Mouse (Mus musculus) liver, embryonic 12.5 days (tissue): Measurements from ENCODE around the gene Bbs9. TPM values are rescaled to one million over a fixed set of nuclear protein-coding genes. Genes with fewer than 3 reads are reported as not detected.
A peak's percentile ranks its signal among the peaks of the same experiment; 100 is the strongest.

Experiments
- ATAC-seq: fragments of 200-750 bp; cut with Nextera tagmentation; 2 replicates; pipeline ENCODE4 v1.8.0; 2017; ENCODE audit warnings: moderate number of reproducible peaks, mild to moderate bottlenecking, moderate library complexity
- H3K27ac ChIP-seq: fragments of 300-500 bp; sonication (generic); 2 replicates; pipeline ENCODE4 v1.5.1; 2016; ENCODE audit warnings: mild to moderate bottlenecking
- H3K27me3 ChIP-seq: fragments of 300-500 bp; sonication (generic); replicated peaks from 2 replicates; pipeline ENCODE4 v1.6.1; 2016; ENCODE audit warnings: mild to moderate bottlenecking, moderate library complexity
- H3K36me3 ChIP-seq: fragments of 300-500 bp; sonication (generic); 2 replicates; pipeline ENCODE4 v1.6.1; 2016; ENCODE audit warnings: mild to moderate bottlenecking, moderate library complexity
- H3K4me1 ChIP-seq: fragments of 300-500 bp; sonication (generic); 2 replicates; pipeline ENCODE4 v1.6.1; 2016
- H3K4me2 ChIP-seq: fragments of 300-500 bp; sonication (generic); 2 replicates; pipeline ENCODE4 v1.6.1; 2016; ENCODE audit warnings: mild to moderate bottlenecking, moderate library complexity
- H3K4me3 ChIP-seq: fragments of 300-500 bp; sonication (generic); 2 replicates; pipeline ENCODE4 v1.5.1; 2016; ENCODE audit warnings: mild to moderate bottlenecking, moderate library complexity
- H3K9ac ChIP-seq: fragments of 300-500 bp; sonication (generic); 2 replicates; pipeline ENCODE4 v1.6.1; 2016; ENCODE audit warnings: mild to moderate bottlenecking, moderate library complexity
- H3K9me3 ChIP-seq: fragments of 300-500 bp; sonication (generic); replicated peaks from 2 replicates; pipeline ENCODE4 v1.6.1; 2016; ENCODE audit warnings: mild to moderate bottlenecking, moderate library complexity
- WGBS: fragments of 180-500 bp; shearing (Covaris S2); methylation state at CpG from one replicate; pipeline ENCODE4 v1.1.7; 2016; ENCODE audit not compliant: insufficient replicate concordance; 5-methylcytosine and 5-hydroxymethylcytosine counted together
- polyA plus RNA-seq: library from polyadenylated mRNA; unstranded; fragments of >200 nt; fragmentation: Nextera tagmentation; extraction: Ambion mirVana; gene quantifications from 2 replicates; pipeline ENCODE4 v1.2.1, GENCODE M21; 2016

Bbs9 gene
- polyA plus RNA-seq, 1 experiment from 2014 or later: 5.4 TPM

GRCm38 (mm10) chr9:22807693-22808092 lies 332.2 kb downstream of the Bbs9 start:
- ATAC-seq: no peak
- Histone ChIP-seq H3K9me3 (no peaks in the 10 kb centered on the region), H3K4me1 (peaks cover 87% of the 10 kb centered on the region), H3K4me2 (no peak overlapping the region), H3K27ac (peak overlapping the region; percentile 60), H3K9ac (no peak overlapping the region), H3K27me3 (no peaks in the 10 kb centered on the region), H3K4me3 (no peak overlapping the region), H3K36me3 (no peaks in the 10 kb centered on the region)
- 67% methylated on average over 5 of the region's 5 CpGs for WGBS

- H3K9ac ChIP-seq: no peak overlapping the region
- peak overlapping the region; percentile 58 for H3K4me2 ChIP-seq
- peak; percentile 40; the same call in 1 of the 2 replicates for ATAC-seq
- H3K27me3 ChIP-seq: no peaks in the 10 kb centered on the region
- H3K4me3 ChIP-seq: no peak overlapping the region
- WGBS: 59% methylated on average over 4 of the region's 4 CpGs
- no peaks in the 10 kb centered on the region for H3K9me3 ChIP-seq
- no peaks in the 10 kb centered on the region for H3K36me3 ChIP-seq
- H3K4me1 ChIP-seq: peaks cover 83% of the 10 kb centered on the region
- H3K27ac ChIP-seq: peak overlapping the region; percentile 55
Measured at GRCm38 (mm10) chr9:22809621-22810126, 334.2 kb downstream of the Bbs9 start.

GRCm38 (mm10) chr9:22810454-22810853 lies 334.9 kb downstream of the Bbs9 start:
- no peaks in the 10 kb centered on the region for H3K36me3 ChIP-seq
- no peaks in the 10 kb centered on the region for H3K27me3 ChIP-seq
- peak overlapping the region; percentile 16; the same call in 1 of the 2 replicates for H3K4me3 ChIP-seq
- no peaks in the 10 kb centered on the region for H3K9me3 ChIP-seq
- H3K27ac ChIP-seq: peak overlapping the region; percentile 78
- H3K9ac ChIP-seq: peak overlapping the region; percentile 39; the same call in 1 of the 2 replicates
- H3K4me2 ChIP-seq: peak overlapping the region; percentile 58
- H3K4me1 ChIP-seq: peaks cover 83% of the 10 kb centered on the region
- WGBS: 29% methylated on average over 8 of the region's 8 CpGs
- peak; percentile 52 for ATAC-seq

DNA sequence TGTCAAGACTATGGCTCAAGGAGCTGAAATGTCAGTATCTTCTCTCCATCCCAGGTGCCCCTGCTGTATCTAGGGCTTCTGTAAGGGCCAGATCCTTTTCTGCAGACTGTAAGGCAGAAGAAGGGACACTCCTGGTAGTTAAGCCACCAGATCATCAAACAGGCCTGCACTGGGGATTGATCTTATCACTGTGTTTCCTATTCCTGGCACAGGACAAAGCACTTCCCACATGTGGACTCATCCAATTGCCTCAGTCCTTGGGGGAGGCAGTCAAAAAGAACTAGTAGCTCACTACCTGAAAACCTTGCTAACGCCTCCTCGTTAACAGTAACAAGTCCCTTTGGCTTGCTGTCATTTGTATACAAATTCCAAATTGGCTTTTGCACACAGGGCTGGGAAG lies 336.4 kb downstream of the Bbs9 start:
- ATAC-seq: no peak
- Histone ChIP-seq H3K4me1 (peaks cover 77% of the 10 kb centered on the region), H3K27ac (no peak overlapping the region), H3K4me3 (no peak overlapping the region), H3K36me3 (no peaks in the 10 kb centered on the region), H3K4me2 (peak overlapping the region; percentile 58), H3K9ac (no peak overlapping the region), H3K9me3 (no peaks in the 10 kb centered on the region), H3K27me3 (no peaks in the 10 kb centered on the region)
- WGBS: 78% methylated on average over 2 of the region's 2 CpGs

DNA sequence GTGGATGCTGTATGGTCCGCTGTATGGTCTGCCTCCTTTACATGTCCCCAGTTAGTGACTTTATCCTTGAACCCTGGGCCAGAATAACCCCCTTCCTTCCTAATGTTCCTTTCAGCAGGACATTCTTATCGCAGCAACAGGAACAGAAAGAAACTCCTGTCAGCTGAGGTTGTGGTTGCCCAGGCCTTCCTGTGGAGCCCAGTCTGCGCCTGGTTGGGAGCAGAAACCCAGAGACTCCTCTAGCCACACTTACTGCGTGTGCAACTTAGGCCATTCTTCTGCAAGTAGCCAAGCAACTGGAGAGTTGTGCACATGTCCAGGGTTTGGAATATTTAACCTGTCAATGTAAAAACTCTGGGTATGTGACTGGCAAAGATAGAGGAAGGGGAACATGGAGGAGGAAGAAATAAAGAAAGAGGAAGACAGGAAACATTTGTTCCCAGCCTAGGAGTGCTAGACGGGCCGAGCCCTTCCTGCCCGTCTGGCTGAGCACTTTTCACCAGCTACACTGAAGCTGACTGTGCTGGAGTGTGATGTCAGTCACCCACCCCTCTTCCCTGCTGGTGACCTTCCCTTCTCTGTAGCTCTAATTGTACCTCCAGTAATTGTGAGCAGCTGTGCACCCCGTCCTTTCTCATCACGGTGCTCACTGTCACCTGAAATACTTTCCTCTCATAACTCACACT lies 339.0 kb downstream of the Bbs9 start:
- Histone ChIP-seq H3K4me3 (no peak overlapping the region), H3K9ac (no peak overlapping the region), H3K9me3 (no peaks in the 10 kb centered on the region), H3K4me2 (no peak overlapping the region), H3K27ac (peak overlapping the region; percentile 22; the same call in 1 of the 2 replicates), H3K27me3 (no peaks in the 10 kb centered on the region), H3K4me1 (peaks cover 53% of the 10 kb centered on the region), H3K36me3 (no peaks in the 10 kb centered on the region)
- 26% methylated on average over 9 of the region's 9 CpGs for WGBS
- no peak for ATAC-seq

- Histone ChIP-seq H3K4me3 (no peak overlapping the region), H3K27me3 (no peaks in the 10 kb centered on the region), H3K4me2 (no peak overlapping the region), H3K9me3 (no peaks in the 10 kb centered on the region), H3K27ac (no peak overlapping the region), H3K4me1 (peaks cover 49% of the 10 kb centered on the region), H3K36me3 (no peaks in the 10 kb centered on the region), H3K9ac (no peak overlapping the region)
- ATAC-seq: no peak
- WGBS: 42% methylated on average over 7 of the region's 7 CpGs
Measured at GRCm38 (mm10) chr9:22815093-22815458, 339.6 kb downstream of the Bbs9 start.

- no peaks in the 10 kb centered on the region for H3K27me3 ChIP-seq
- H3K4me1 ChIP-seq: peaks cover 16% of the 10 kb centered on the region
- no peak overlapping the region for H3K4me2 ChIP-seq
- WGBS: 70% methylated on average over 6 of the region's 6 CpGs
- no peak overlapping the region for H3K4me3 ChIP-seq
- no peak overlapping the region for H3K9ac ChIP-seq
- no peak overlapping the region for H3K27ac ChIP-seq
- no peak for ATAC-seq
- no peaks in the 10 kb centered on the region for H3K9me3 ChIP-seq
- H3K36me3 ChIP-seq: no peaks in the 10 kb centered on the region
Measured at GRCm38 (mm10) chr9:22819539-22819938, 344.0 kb downstream of the Bbs9 start.

DNA sequence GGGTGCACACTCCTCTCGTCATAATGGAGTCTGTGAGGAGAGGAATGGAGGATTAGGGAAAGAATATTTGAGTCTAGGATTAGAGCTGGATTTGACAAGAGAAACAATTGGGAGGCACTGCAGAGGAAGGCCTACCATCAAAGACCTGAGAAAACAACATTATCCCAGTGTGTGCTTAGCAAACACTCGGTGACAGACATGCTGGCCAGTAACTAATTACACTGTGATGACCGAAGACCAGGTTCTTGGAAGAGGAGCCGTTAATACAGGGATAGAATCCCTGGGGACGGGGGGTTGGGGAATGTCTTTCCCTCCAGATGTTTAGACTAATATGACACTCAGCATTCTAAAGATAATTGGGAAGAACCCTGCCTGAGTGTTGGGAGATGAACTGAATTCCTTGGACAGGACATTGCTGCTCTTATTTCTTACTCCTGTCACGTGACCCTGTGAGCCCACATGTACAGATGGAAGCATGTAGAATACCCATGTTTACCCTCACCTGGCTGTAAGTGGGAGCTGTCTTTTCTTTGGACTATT lies 345.2 kb downstream of the Bbs9 start:
- Histone ChIP-seq H3K9ac (no peak overlapping the region), H3K4me3 (no peak overlapping the region), H3K9me3 (no peaks in the 10 kb centered on the region), H3K4me1 (peaks cover 4% of the 10 kb centered on the region), H3K4me2 (no peak overlapping the region), H3K36me3 (no peaks in the 10 kb centered on the region), H3K27me3 (no peaks in the 10 kb centered on the region), H3K27ac (no peak overlapping the region)
- ATAC-seq: no peak
- 61% methylated on average over 6 of the region's 6 CpGs for WGBS

GRCm38 (mm10) chr9:22822770-22823169 lies 347.3 kb downstream of the Bbs9 start:
- H3K4me2 ChIP-seq: no peak overlapping the region
- no peaks in the 10 kb centered on the region for H3K9me3 ChIP-seq
- no peak overlapping the region for H3K9ac ChIP-seq
- no peak overlapping the region for H3K4me3 ChIP-seq
- WGBS: 75% methylated on average over 5 of the region's 5 CpGs
- H3K4me1 ChIP-seq: no peaks in the 10 kb centered on the region
- H3K27me3 ChIP-seq: no peaks in the 10 kb centered on the region
- H3K27ac ChIP-seq: no peak overlapping the region
- ATAC-seq: no peak
- no peaks in the 10 kb centered on the region for H3K36me3 ChIP-seq

GRCm38 (mm10) chr9:22823856-22824255 lies 348.3 kb downstream of the Bbs9 start:
- Histone ChIP-seq H3K36me3 (no peaks in the 10 kb centered on the region), H3K27ac (no peak overlapping the region), H3K9ac (no peak overlapping the region), H3K4me2 (no peak overlapping the region), H3K27me3 (no peaks in the 10 kb centered on the region), H3K4me1 (no peaks in the 10 kb centered on the region), H3K9me3 (no peaks in the 10 kb centered on the region), H3K4me3 (no peak overlapping the region)
- whole genome bisulfite sequencing: 55% methylated on average over 3 of the region's 3 CpGs
- no peak for ATAC-seq

- Histone ChIP-seq H3K27ac (no peak overlapping the region), H3K9me3 (no peaks in the 10 kb centered on the region), H3K4me1 (no peaks in the 10 kb centered on the region), H3K4me3 (no peak overlapping the region), H3K27me3 (no peaks in the 10 kb centered on the region), H3K4me2 (no peak overlapping the region), H3K9ac (no peak overlapping the region), H3K36me3 (no peaks in the 10 kb centered on the region)
- ATAC-seq: no peak
- WGBS: 66% methylated on average over 8 of the region's 8 CpGs
Measured at GRCm38 (mm10) chr9:22824910-22825309, 349.4 kb downstream of the Bbs9 start.

GRCm38 (mm10) chr9:22826571-22826990 lies 351.1 kb downstream of the Bbs9 start:
- H3K27ac ChIP-seq: no peak overlapping the region
- no peak overlapping the region for H3K9ac ChIP-seq
- no peak overlapping the region for H3K4me2 ChIP-seq
- H3K4me3 ChIP-seq: no peak overlapping the region
- no peaks in the 10 kb centered on the region for H3K27me3 ChIP-seq
- no peak for ATAC-seq
- no peaks in the 10 kb centered on the region for H3K9me3 ChIP-seq
- H3K36me3 ChIP-seq: no peaks in the 10 kb centered on the region
- H3K4me1 ChIP-seq: no peaks in the 10 kb centered on the region
- WGBS: 45% methylated on average over 3 of the region's 3 CpGs
